Mouse (Mus musculus) brain, embryonic 14.5 days (tissue): ENCODE results near the gene Fcrlb.

Source experiments
- CTCF ChIP-seq: fragments of 200-500 bp; IDR thresholded peaks from 2 replicates; pipeline ENCODE4 v1.5.1; 2012; ENCODE audit warnings: inconsistent platforms, mild to moderate bottlenecking, moderate library complexity, borderline replicate concordance; ENCODE audit not compliant: insufficient read depth, insufficient read length; ENCODE audit errors: extremely low read depth
- POLR2A ChIP-seq: fragments of 200-500 bp; IDR thresholded peaks from 2 replicates; pipeline ENCODE4 v1.6.1; 2012; ENCODE audit warnings: mild to moderate bottlenecking, inconsistent platforms, borderline replicate concordance; ENCODE audit not compliant: poor library complexity, insufficient read depth, insufficient read length, severe bottlenecking; ENCODE audit errors: extremely low read depth

DNA sequence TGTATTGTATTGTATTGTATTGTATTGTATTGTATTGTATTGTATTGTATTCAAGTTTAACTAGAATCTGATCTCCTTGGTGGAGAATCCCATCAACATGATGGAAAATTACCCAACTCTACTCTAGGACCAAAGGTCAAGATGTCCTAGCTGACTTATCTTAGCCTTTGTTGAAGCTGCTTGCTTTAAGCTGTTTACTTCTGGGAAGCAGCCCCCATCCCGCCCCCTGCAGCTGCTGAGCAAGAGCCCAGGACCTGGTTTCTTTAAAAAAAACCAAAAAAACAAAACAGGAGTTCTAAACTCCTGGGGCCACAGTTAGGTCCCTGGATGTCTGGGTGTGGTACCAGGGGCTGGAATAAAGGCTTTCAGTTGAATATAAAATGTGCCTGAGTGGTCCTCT, 20.5 kb downstream of the Fcrlb start:
- TF ChIP-seq CTCF (no peak), POLR2A (no peak)
